Mouse (Mus musculus): ENCODE results near the gene Scgb1c1. TPM values are rescaled to one million over a fixed set of nuclear protein-coding genes. Genes with fewer than 3 reads are reported as not detected.

Gene Scgb1c1
- polyA plus RNA-seq, 1 experiment from 2014 or later = 2.0 TPM

- DNase-seq (ENCODE audit: low spot score) = no peak
These were observed 4.3 kb upstream of the Scgb1c1 start for GRCm38 (mm10) chr7:140840750-140841735.

- no peak for DNase-seq (ENCODE audit: low spot score)
These were observed 1.5 kb upstream of the Scgb1c1 start for GRCm38 (mm10) chr7:140843806-140844205.

GRCm38 (mm10) chr7:140845683-140846082 is 336 bp downstream of the Scgb1c1 start:
- DNase-seq (ENCODE audit: low spot score) = no peak

- no peak for DNase-seq (ENCODE audit: low spot score)
These were observed 1.3 kb downstream of the Scgb1c1 start for GRCm38 (mm10) chr7:140846676-140847075.

GRCm38 (mm10) chr7:140847755-140848580 is 2.6 kb downstream of the Scgb1c1 start, which contains the start of gene Odf3:
Gene Odf3, plus strand, starts transcription at chr7:140847805.
- no peak for DNase-seq (ENCODE audit: low spot score)

GRCm38 (mm10) chr7:140848591-140848990 is 3.2 kb downstream of the Scgb1c1 start:
- DNase-seq (ENCODE audit: low spot score) = no peak

GRCm38 (mm10) chr7:140851916-140852315 is 6.6 kb downstream of the Scgb1c1 start:
- no peak for DNase-seq (ENCODE audit: low spot score)

- DNase-seq (ENCODE audit: low spot score) = no peak
These were observed 8.0 kb downstream of the Scgb1c1 start for GRCm38 (mm10) chr7:140853386-140853785.

GRCm38 (mm10) chr7:140854483-140854882 is 9.1 kb downstream of the Scgb1c1 start:
- no peak for DNase-seq (ENCODE audit: low spot score)

- no peak for DNase-seq (ENCODE audit: low spot score)
These were observed 9.8 kb downstream of the Scgb1c1 start for GRCm38 (mm10) chr7:140855181-140855580.

GRCm38 (mm10) chr7:140855860-140856784 is 10.8 kb downstream of the Scgb1c1 start, which contains the start of gene Gm45785:
Gene Gm45785, minus strand, starts transcription at chr7:140856331.
- peak; percentile 66 for DNase-seq (ENCODE audit: low spot score)

GRCm38 (mm10) chr7:140856785-140857549 is 11.6 kb downstream of the Scgb1c1 start, which contains the start of gene Ric8a:
Gene Ric8a, plus strand, starts transcription at chr7:140856957.
- DNase-seq (ENCODE audit: low spot score) = peak; percentile 82

GRCm38 (mm10) chr7:140857550-140858505 is 12.5 kb downstream of the Scgb1c1 start, which contains the start of gene Bet1l:
Gene Bet1l, minus strand, starts transcription at chr7:140857577.
- DNase-seq (ENCODE audit: low spot score) = peak; percentile 4

GRCm38 (mm10) chr7:140858746-140859145 is 13.4 kb downstream of the Scgb1c1 start:
- no peak for DNase-seq (ENCODE audit: low spot score)

- no peak for DNase-seq (ENCODE audit: low spot score)
These were observed 14.7 kb downstream of the Scgb1c1 start for GRCm38 (mm10) chr7:140859997-140860396.

GRCm38 (mm10) chr7:140860728-140861127 is 15.4 kb downstream of the Scgb1c1 start:
- no peak for DNase-seq (ENCODE audit: low spot score)

- no peak for DNase-seq (ENCODE audit: low spot score)
These were observed 19.4 kb downstream of the Scgb1c1 start for GRCm38 (mm10) chr7:140864761-140865160.

- no peak for DNase-seq (ENCODE audit: low spot score)
These were observed 28.9 kb downstream of the Scgb1c1 start for GRCm38 (mm10) chr7:140874224-140874623.

- no peak for DNase-seq (ENCODE audit: low spot score)
These were observed 32.0 kb downstream of the Scgb1c1 start for GRCm38 (mm10) chr7:140877364-140877763.
